8 mouse cellular contexts compared by ENCODE assay signal in genomic region chr12:83713749-83714148, GRCm38 (mm10). TPM values are rescaled to one million over a fixed set of nuclear protein-coding genes. Genes with fewer than 3 reads are reported as not detected.
DNase-seq lines count a peak whose midpoint lies in the region; ATAC-seq and TF ChIP-seq lines count a peak whose summit lies in the region.

No protein-coding gene starts in this region.

- no peak overlapping the region for H3K4me3 ChIP-seq in neural tube, embryonic 11.5 days (ENCODE audit: low read depth, low read length)
- H3K4me3 ChIP-seq in neural tube, embryonic 15.5 days (replicated peaks), result no peak overlapping the region
- H3K4me3 ChIP-seq in bone marrow, adult 2 months (replicated peaks; ENCODE audit: control insufficient read depth, low read depth, low read length), result no peak overlapping the region
- no peak overlapping the region for H3K4me3 ChIP-seq in hindbrain, postnatal 0 days (ENCODE audit: low read length)

- peaks cover 10% of the 10 kb centered on the region for H3K36me3 ChIP-seq in neural tube, embryonic 11.5 days (ENCODE audit: control insufficient read depth, insufficient read depth, low read length)
- peaks cover 57% of the 10 kb centered on the region for H3K36me3 ChIP-seq in neural tube, embryonic 15.5 days
- peaks cover 43% of the 10 kb centered on the region for H3K36me3 ChIP-seq in hindbrain, postnatal 0 days (ENCODE audit: insufficient read depth, low read length)

- TF ChIP-seq POLR2A in bone marrow, adult 2 months (IDR thresholded peaks at IDR 0.05; ENCODE audit: borderline replicate concordance, control insufficient read depth, low read depth, low read length), result no peak

- H3K9ac ChIP-seq in neural tube, embryonic 11.5 days (ENCODE audit: low read length), result no peak overlapping the region
- no peak overlapping the region for H3K9ac ChIP-seq in neural tube, embryonic 15.5 days (replicated peaks)
- H3K9ac ChIP-seq in hindbrain, postnatal 0 days (replicated peaks; ENCODE audit: low read length), result no peak overlapping the region

- no peak overlapping the region for H3K27ac ChIP-seq in neural tube, embryonic 11.5 days (ENCODE audit: low read depth, low read length)
- no peak overlapping the region for H3K27ac ChIP-seq in neural tube, embryonic 15.5 days (replicated peaks)
- H3K27ac ChIP-seq in bone marrow, adult 2 months (ENCODE audit: control insufficient read depth, insufficient read depth, low read depth, low read length, poor library complexity), result no peak overlapping the region
- no peak overlapping the region for H3K27ac ChIP-seq in hindbrain, postnatal 0 days

- TF ChIP-seq CTCF in bone marrow, adult 2 months (IDR thresholded peaks at IDR 0.05; ENCODE audit: control insufficient read depth, insufficient read depth, low read length), result peak; percentile 21; the same call in 1 of the 2 replicates
- peak; percentile 79 for TF ChIP-seq CTCF in hindbrain, postnatal 0 days (IDR thresholded peaks at IDR 0.05; ENCODE audit: low read depth)

- H3K4me2 ChIP-seq in neural tube, embryonic 11.5 days (ENCODE audit: low read depth), result no peak overlapping the region
- no peak overlapping the region for H3K4me2 ChIP-seq in neural tube, embryonic 15.5 days
- H3K4me2 ChIP-seq in hindbrain, postnatal 0 days (ENCODE audit: low read depth, low read length), result no peak overlapping the region

- no peaks in the 10 kb centered on the region for H3K4me1 ChIP-seq in neural tube, embryonic 11.5 days (ENCODE audit: control insufficient read depth, insufficient read depth, low read length)
- peaks cover 3% of the 10 kb centered on the region; the same call in 1 of the 2 replicates for H3K4me1 ChIP-seq in neural tube, embryonic 15.5 days
- H3K4me1 ChIP-seq in bone marrow, adult 2 months (ENCODE audit: control insufficient read depth, insufficient read depth, low read length), result no peaks in the 10 kb centered on the region
- H3K4me1 ChIP-seq in hindbrain, postnatal 0 days (ENCODE audit: insufficient read depth, low read length), result no peaks in the 10 kb centered on the region

- no peaks in the 10 kb centered on the region for H3K27me3 ChIP-seq in neural tube, embryonic 11.5 days (ENCODE audit: control insufficient read depth, insufficient read depth, low read length)
- H3K27me3 ChIP-seq in neural tube, embryonic 15.5 days (replicated peaks), result no peaks in the 10 kb centered on the region
- no peaks in the 10 kb centered on the region for H3K27me3 ChIP-seq in hindbrain, postnatal 0 days (ENCODE audit: insufficient read depth, low read length)

- no peak for ATAC-seq in neural tube, embryonic 11.5 days (ENCODE audit: insufficient read depth, low FRiP score, low TSS enrichment)
- ATAC-seq in neural tube, embryonic 15.5 days (ENCODE audit: low FRiP score), result no peak
- ATAC-seq in hindbrain, postnatal 0 days, result peak; percentile 43; the same call in 1 of the 2 replicates
- ATAC-seq in megakaryocyte progenitor cell, adult 5-6 weeks (replicated peaks; ENCODE audit: poor library complexity), result peak; percentile 63
- no peak for ATAC-seq in erythroblast, adult 5-6 weeks (replicated peaks; ENCODE audit: low FRiP score, poor library complexity, severe bottlenecking)

- WGBS in neural tube, embryonic 11.5 days, result 67% methylated on average over 2 of the region's 2 CpGs
- 48% methylated on average over 2 of the region's 2 CpGs for WGBS in neural tube, embryonic 15.5 days
- 42% methylated on average over 2 of the region's 2 CpGs for WGBS in bone marrow, adult 2 months
- WGBS in hindbrain, postnatal 0 days, result 49% methylated on average over 2 of the region's 2 CpGs

- peak; percentile 37 to 90 for DNase-seq in frontal cortex, adult 2 months (ENCODE audit: extremely low spot score in 1 of 2, low spot score in 1 of 2)
- no peak for DNase-seq in frontal cortex, postnatal 10 days (ENCODE audit: low spot score in 2 of 2)
- peak; percentile 28 for DNase-seq in neural tube, embryonic 11.5 days (ENCODE audit: low spot score)
- peak; percentile 85 for DNase-seq in hindbrain, postnatal 0 days (ENCODE audit: low spot score)

- no peaks in the 10 kb centered on the region for H3K9me3 ChIP-seq in neural tube, embryonic 11.5 days (ENCODE audit: control insufficient read depth, low read length)
- no peaks in the 10 kb centered on the region for H3K9me3 ChIP-seq in neural tube, embryonic 15.5 days (replicated peaks)
- H3K9me3 ChIP-seq in hindbrain, postnatal 0 days (ENCODE audit: low read length), result no peaks in the 10 kb centered on the region

RNA-seq across cellular contexts. Expression of gene Psen1, which starts 25.8 kb away (rescaled TPM):
- 34.8 and 35.7 TPM in 2 replicates for polyA plus RNA-seq in frontal cortex, adult 2 months (2012; rRNA removed)
- polyA plus RNA-seq in neural tube, embryonic 11.5 days (2014; fragmentation: Nextera tagmentation; extraction: Ambion mirVana), result 74.8 and 77.7 TPM in 2 replicates
- polyA plus RNA-seq in neural tube, embryonic 15.5 days (2015; fragmentation: Nextera tagmentation; extraction: Ambion mirVana), result 62.4 and 68.7 TPM in 2 replicates
- polyA plus RNA-seq in bone marrow, adult 2 months (2011; ENCODE audit: insufficient read depth, insufficient read length, low replicate concordance, missing spikeins), result 15.1 and 40.3 TPM in 2 replicates
- 59.3 and 64.5 TPM in 2 replicates for total RNA-seq in hindbrain, postnatal 0 days (2014; rRNA removed)
- 56.0 and 56.8 TPM in 2 replicates for polyA plus RNA-seq in hindbrain, postnatal 0 days (2015; fragmentation: Nextera tagmentation; extraction: Ambion mirVana)
- 71.4 and 71.5 TPM in 2 replicates for total RNA-seq in megakaryocyte progenitor cell, adult 5-6 weeks (2015)
- total RNA-seq in megakaryocyte progenitor cell, adult 5-6 weeks (2017), result 60.8 and 75.1 TPM in 2 replicates
- total RNA-seq in erythroblast, adult 5-6 weeks (2015; ENCODE audit: low replicate concordance), result 26.7 and 42.2 TPM in 2 replicates
- 22.0 and 24.4 TPM in 2 replicates for total RNA-seq in erythroblast, adult 5-6 weeks (2017; ENCODE audit: low replicate concordance)

RNA-seq across cellular contexts. Expression of gene Papln, which starts 49.7 kb away (rescaled TPM):
- 3.0 and 3.4 TPM in 2 replicates for polyA plus RNA-seq in frontal cortex, adult 2 months (2012; rRNA removed)
- polyA plus RNA-seq in neural tube, embryonic 11.5 days (2014; fragmentation: Nextera tagmentation; extraction: Ambion mirVana), result 0.07 and 0.09 TPM in 2 replicates
- polyA plus RNA-seq in neural tube, embryonic 15.5 days (2015; fragmentation: Nextera tagmentation; extraction: Ambion mirVana), result 0.23 and 0.43 TPM in 2 replicates
- polyA plus RNA-seq in bone marrow, adult 2 months (2011; ENCODE audit: insufficient read depth, insufficient read length, low replicate concordance, missing spikeins), result 0.23 and 0.65 TPM in 2 replicates
- 3.0 and 4.9 TPM in 2 replicates for total RNA-seq in hindbrain, postnatal 0 days (2014; rRNA removed)
- 0.39 and 0.44 TPM in 2 replicates for polyA plus RNA-seq in hindbrain, postnatal 0 days (2015; fragmentation: Nextera tagmentation; extraction: Ambion mirVana)
- not detected in 2 replicates for total RNA-seq in megakaryocyte progenitor cell, adult 5-6 weeks (2015)
- not detected in 2 replicates for total RNA-seq in megakaryocyte progenitor cell, adult 5-6 weeks (2017)
- total RNA-seq in erythroblast, adult 5-6 weeks (2015; ENCODE audit: low replicate concordance), result not detected in 2 replicates
- total RNA-seq in erythroblast, adult 5-6 weeks (2017; ENCODE audit: low replicate concordance), result not detected in 2 replicates

Comparison
In these comparisons a context has a peak if more than half of its experiments do, and no peak if none do; other contexts are left out.
1. DNase-seq: peak in frontal cortex, adult 2 months (2 of 2), neural tube, embryonic 11.5 days (single experiment) and hindbrain, postnatal 0 days (single experiment); none in frontal cortex, postnatal 10 days (0 of 2).
2. ATAC-seq: peak in hindbrain, postnatal 0 days (single experiment) and megakaryocyte progenitor cell, adult 5-6 weeks (single experiment); none in neural tube, embryonic 11.5 days (single experiment), neural tube, embryonic 15.5 days (single experiment) and erythroblast, adult 5-6 weeks (single experiment).